Comparison of ENCODE assay signal across 8 mouse cellular contexts in genomic region chr5:75576741-75577140, GRCm38 (mm10). TPM values are rescaled to one million over a fixed set of nuclear protein-coding genes. Genes with fewer than 3 reads are reported as not detected.
A peak's percentile ranks its signal among the peaks of the same experiment; 100 is the strongest.
DNase-seq lines count a peak whose midpoint lies in the region; ATAC-seq lines count a peak whose summit lies in the region.

No protein-coding gene starts in this region.

- DNase-seq in lung, postnatal 14 days, result no peak
- no peak for DNase-seq in forebrain, embryonic 10.5 days (ENCODE audit: extremely low spot score, low spot score)
- no peak for DNase-seq in urinary bladder, postnatal 14 days (ENCODE audit: low spot score)
- no peak for DNase-seq in embryo, embryonic 9.5 days (ENCODE audit: extremely low spot score)
- no peak for DNase-seq in embryo, embryonic 10.5 days (ENCODE audit: low spot score)

- 36% methylated on average over 6 of the region's 6 CpGs for WGBS in lung, embryonic 15.5 days
- 22% methylated on average over 6 of the region's 6 CpGs for WGBS in forebrain, embryonic 10.5 days
- 34% methylated on average over 6 of the region's 6 CpGs for WGBS in limb, embryonic 13.5 days
- 31% methylated on average over 6 of the region's 6 CpGs for WGBS in stomach, embryonic 15.5 days

- H3K36me3 ChIP-seq in lung, embryonic 15.5 days, result no peaks in the 10 kb centered on the region
- H3K36me3 ChIP-seq in forebrain, embryonic 10.5 days (replicated peaks), result no peaks in the 10 kb centered on the region
- no peaks in the 10 kb centered on the region for H3K36me3 ChIP-seq in limb, embryonic 13.5 days
- no peaks in the 10 kb centered on the region for H3K36me3 ChIP-seq in stomach, embryonic 15.5 days

- no peak for ATAC-seq in lung, embryonic 15.5 days (ENCODE audit: borderline replicate concordance, extremely low read depth, low FRiP score, low TSS enrichment)
- no peak for ATAC-seq in limb, embryonic 13.5 days (ENCODE audit: low FRiP score, low read depth)
- no peak for ATAC-seq in stomach, embryonic 15.5 days (ENCODE audit: insufficient read depth, low FRiP score, low read depth)

- H3K4me2 ChIP-seq in lung, embryonic 15.5 days, result peak overlapping the region; percentile 94
- peak overlapping the region; percentile 99 for H3K4me2 ChIP-seq in limb, embryonic 13.5 days (replicated peaks)
- peak overlapping the region; percentile 99 for H3K4me2 ChIP-seq in stomach, embryonic 15.5 days

- 0 out of 2 replicates have a peak overlapping the region, but pooled peaks have one; percentile 54 for H3K9ac ChIP-seq in lung, embryonic 15.5 days
- H3K9ac ChIP-seq in limb, embryonic 13.5 days, result peak overlapping the region; percentile 74; the same call in 1 of the 2 replicates
- no peak overlapping the region for H3K9ac ChIP-seq in stomach, embryonic 15.5 days

- peaks cover 49% of the 10 kb centered on the region; the same call in 1 of the 2 replicates for H3K27me3 ChIP-seq in lung, embryonic 15.5 days
- peaks cover 62% of the 10 kb centered on the region for H3K27me3 ChIP-seq in forebrain, embryonic 10.5 days (ENCODE audit: poor library complexity, severe bottlenecking)
- H3K27me3 ChIP-seq in limb, embryonic 13.5 days, result peaks cover 21% of the 10 kb centered on the region
- H3K27me3 ChIP-seq in stomach, embryonic 15.5 days (replicated peaks), result no peaks in the 10 kb centered on the region

- peak overlapping the region; percentile 52 for H3K4me3 ChIP-seq in lung, embryonic 15.5 days
- H3K4me3 ChIP-seq in forebrain, embryonic 10.5 days, result peak overlapping the region; percentile 62
- peak overlapping the region; percentile 64 for H3K4me3 ChIP-seq in limb, embryonic 13.5 days
- H3K4me3 ChIP-seq in stomach, embryonic 15.5 days (replicated peaks), result peak overlapping the region; percentile 64

- H3K4me1 ChIP-seq in lung, embryonic 15.5 days, result peaks cover 23% of the 10 kb centered on the region
- H3K4me1 ChIP-seq in forebrain, embryonic 10.5 days, result peaks cover 57% of the 10 kb centered on the region
- H3K4me1 ChIP-seq in limb, embryonic 13.5 days, result peaks cover 28% of the 10 kb centered on the region
- H3K4me1 ChIP-seq in stomach, embryonic 15.5 days, result peaks cover 18% of the 10 kb centered on the region; the same call in 1 of the 2 replicates

- no peak overlapping the region for H3K27ac ChIP-seq in lung, embryonic 15.5 days
- no peak overlapping the region for H3K27ac ChIP-seq in forebrain, embryonic 10.5 days
- H3K27ac ChIP-seq in limb, embryonic 13.5 days, result no peak overlapping the region
- H3K27ac ChIP-seq in stomach, embryonic 15.5 days, result no peak overlapping the region

- H3K9me3 ChIP-seq in lung, embryonic 15.5 days, result no peaks in the 10 kb centered on the region
- H3K9me3 ChIP-seq in forebrain, embryonic 10.5 days, result no peaks in the 10 kb centered on the region
- H3K9me3 ChIP-seq in limb, embryonic 13.5 days, result no peaks in the 10 kb centered on the region
- no peaks in the 10 kb centered on the region for H3K9me3 ChIP-seq in stomach, embryonic 15.5 days

RNA-seq across cellular contexts. Expression of gene Kit, which starts 2.0 kb away (rescaled TPM):
- 39.1 and 43.7 TPM in 2 replicates for polyA plus RNA-seq in lung, embryonic 15.5 days (2015; fragmentation: Nextera tagmentation; extraction: Ambion mirVana)
- polyA plus RNA-seq in forebrain, embryonic 10.5 days (2016; fragmentation: Nextera tagmentation; extraction: Ambion mirVana), result 20.5 and 20.6 TPM in 2 replicates
- polyA plus RNA-seq in limb, embryonic 13.5 days (2015; fragmentation: Nextera tagmentation; extraction: Ambion mirVana), result 11.4 and 11.6 TPM in 2 replicates
- polyA plus RNA-seq in stomach, embryonic 15.5 days (2015; fragmentation: Nextera tagmentation; extraction: Ambion mirVana), result 40.9 and 50.6 TPM in 2 replicates
